Mouse (Mus musculus): ENCODE measurements around the gene Gm10392.

GRCm38 (mm10) chr11:77494782-77495181 lies 24.2 kb downstream of the Gm10392 start:
- TF ChIP-seq POLR2A (IDR thresholded peaks at IDR 0.05; ENCODE audit: borderline replicate concordance, extremely low read depth, insufficient read depth, insufficient read length, poor library complexity, severe bottlenecking) (no peak), CTCF (IDR thresholded peaks at IDR 0.05; ENCODE audit: borderline replicate concordance, extremely low read depth, insufficient read depth, insufficient read length) (no peak)
